Mouse (Mus musculus): ENCODE measurements around the gene Camk2d. TPM values are rescaled to one million over a fixed set of nuclear protein-coding genes. Genes with fewer than 3 reads are reported as not detected.

The Camk2d gene
- polyA plus RNA-seq, 1 experiment, result 25.3 TPM

DNA sequence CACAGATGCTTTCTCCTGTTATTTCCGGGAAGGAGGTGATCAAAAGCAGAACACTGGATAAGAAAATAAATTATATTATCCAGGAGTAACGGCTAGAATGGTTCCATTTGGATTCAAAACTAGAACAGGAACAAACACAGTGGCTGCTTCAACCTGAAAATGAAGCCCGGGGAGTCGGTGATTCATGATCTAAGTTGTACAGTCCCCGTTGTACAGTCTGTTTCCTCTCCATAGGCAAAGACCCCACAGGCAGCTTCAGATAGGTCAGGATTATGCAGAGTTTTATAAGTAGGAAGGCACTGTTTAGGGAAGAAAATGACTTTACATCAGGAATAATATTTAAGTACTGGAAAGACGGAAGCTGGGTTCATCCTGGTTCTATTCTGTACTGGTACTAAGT lies 19.2 kb downstream of the Camk2d start:
- Histone ChIP-seq H3K4me1 (ENCODE audit: control insufficient read depth, insufficient read depth, low read length) (no peaks in the 10 kb centered on the region; the same call in 1 of the 2 replicates), H3K27ac (ENCODE audit: control insufficient read depth, insufficient read depth, low read depth, low read length, poor library complexity) (no peak overlapping the region), H3K4me3 (replicated peaks; ENCODE audit: control insufficient read depth, low read depth, low read length) (no peak overlapping the region)
- 63% methylated on average over 6 of the region's 6 CpGs for WGBS
- no peak for TF ChIP-seq POLR2A (IDR thresholded peaks at IDR 0.05; ENCODE audit: borderline replicate concordance, control insufficient read depth, low read depth, low read length)
- TF ChIP-seq CTCF (IDR thresholded peaks at IDR 0.05; ENCODE audit: control insufficient read depth, insufficient read depth, low read length), result no peak

DNA sequence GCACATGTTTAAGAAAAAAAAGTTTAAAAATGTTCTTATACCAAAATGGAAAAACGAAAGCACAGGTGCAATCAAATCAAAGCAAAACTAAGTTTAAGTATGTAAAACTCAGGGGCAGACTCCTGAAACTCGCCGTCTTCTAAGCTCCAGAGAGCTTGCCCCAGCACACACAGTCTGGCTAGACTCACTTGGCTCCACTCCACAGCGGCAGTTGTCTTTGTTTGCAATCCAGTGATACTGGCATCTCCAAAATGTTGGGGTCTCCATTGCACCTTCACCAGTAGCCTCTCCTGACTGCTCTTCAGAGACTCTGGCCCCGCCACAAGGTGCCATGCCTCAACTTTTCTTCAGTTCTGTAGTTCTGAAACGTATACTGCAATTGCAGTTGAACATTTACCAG lies 24.1 kb downstream of the Camk2d start:
- WGBS, result 79% methylated on average over 6 of the region's 6 CpGs
- Histone ChIP-seq H3K4me3 (replicated peaks; ENCODE audit: control insufficient read depth, low read depth, low read length) (no peak overlapping the region), H3K4me1 (ENCODE audit: control insufficient read depth, insufficient read depth, low read length) (no peaks in the 10 kb centered on the region; the same call in 1 of the 2 replicates), H3K27ac (ENCODE audit: control insufficient read depth, insufficient read depth, low read depth, low read length, poor library complexity) (no peak overlapping the region)
- TF ChIP-seq CTCF (IDR thresholded peaks at IDR 0.05; ENCODE audit: control insufficient read depth, insufficient read depth, low read length) (no peak), POLR2A (IDR thresholded peaks at IDR 0.05; ENCODE audit: borderline replicate concordance, control insufficient read depth, low read depth, low read length) (no peak)

DNA sequence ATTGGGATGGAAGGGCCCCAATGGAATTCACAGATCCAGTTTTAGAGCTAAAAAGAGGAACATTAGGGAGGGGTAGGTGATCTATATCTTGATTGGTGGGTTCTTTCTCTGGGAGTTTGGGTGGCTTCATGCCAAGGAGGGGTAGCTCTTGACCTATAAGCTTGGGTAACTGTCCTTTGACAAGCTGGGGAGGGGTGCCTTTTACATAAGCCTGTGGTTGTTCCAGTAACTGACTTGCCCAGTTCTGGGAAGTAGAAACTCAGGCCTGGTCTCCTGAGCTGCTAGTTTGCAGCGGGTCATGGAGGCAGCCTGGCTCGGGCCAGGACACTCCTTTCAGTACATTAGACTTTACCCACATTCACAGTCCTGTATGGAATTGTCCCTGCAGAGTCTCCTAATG lies 26.4 kb downstream of the Camk2d start:
- H3K27ac ChIP-seq (ENCODE audit: control insufficient read depth, insufficient read depth, low read depth, low read length, poor library complexity), result no peak overlapping the region
- H3K4me1 ChIP-seq (ENCODE audit: control insufficient read depth, insufficient read depth, low read length), result peaks cover 2% of the 10 kb centered on the region
- TF ChIP-seq CTCF (IDR thresholded peaks at IDR 0.05; ENCODE audit: control insufficient read depth, insufficient read depth, low read length) (no peak), POLR2A (IDR thresholded peaks at IDR 0.05; ENCODE audit: borderline replicate concordance, control insufficient read depth, low read depth, low read length) (no peak)
- H3K4me3 ChIP-seq (replicated peaks; ENCODE audit: control insufficient read depth, low read depth, low read length), result no peak overlapping the region
- WGBS, result 28% methylated on average over 2 of the region's 2 CpGs

DNA sequence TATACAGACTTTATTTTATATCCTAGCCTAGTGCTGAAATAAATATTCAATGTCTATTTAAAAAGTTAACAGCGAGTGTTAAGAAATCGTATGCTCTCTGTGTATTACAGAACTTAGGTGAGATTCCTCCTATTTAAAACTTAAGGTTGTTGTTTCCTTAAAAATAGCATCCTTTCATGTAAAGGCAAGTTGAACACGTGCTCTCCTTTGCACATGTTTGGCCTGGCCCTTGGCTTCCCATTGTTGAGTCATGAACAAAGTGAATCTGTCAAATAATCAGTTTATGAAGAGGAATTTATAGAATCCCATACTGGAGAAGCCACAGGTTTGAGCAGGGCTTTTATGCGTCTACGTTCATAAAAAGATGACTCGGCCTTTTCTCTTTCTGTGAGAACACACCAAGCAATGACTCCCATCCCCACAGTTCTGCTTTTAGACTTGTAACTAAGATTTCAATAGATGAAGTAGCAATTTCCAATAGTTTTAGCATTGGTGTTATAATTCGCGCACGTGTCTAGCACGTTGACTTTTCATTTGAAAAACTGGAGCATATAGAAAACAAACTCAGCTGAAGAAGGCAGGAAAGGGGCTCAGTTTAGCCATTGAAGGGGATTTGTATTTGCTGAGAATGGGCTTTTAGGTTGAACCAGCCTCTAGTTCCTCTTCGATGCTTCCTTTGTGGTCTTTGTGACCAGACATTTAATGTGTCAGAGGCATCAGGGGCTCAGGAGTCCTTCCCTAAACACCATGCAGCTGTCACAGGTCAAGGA lies 29.1 kb downstream of the Camk2d start:
- Histone ChIP-seq H3K4me1 (ENCODE audit: control insufficient read depth, insufficient read depth, low read length) (peaks cover 2% of the 10 kb centered on the region), H3K4me3 (replicated peaks; ENCODE audit: control insufficient read depth, low read depth, low read length) (no peak overlapping the region), H3K27ac (ENCODE audit: control insufficient read depth, insufficient read depth, low read depth, low read length, poor library complexity) (no peak overlapping the region)
- TF ChIP-seq POLR2A (IDR thresholded peaks at IDR 0.05; ENCODE audit: borderline replicate concordance, control insufficient read depth, low read depth, low read length), result no peak
- no peak for TF ChIP-seq CTCF (IDR thresholded peaks at IDR 0.05; ENCODE audit: control insufficient read depth, insufficient read depth, low read length)
- WGBS, result 23% methylated on average over 11 of the region's 11 CpGs

DNA sequence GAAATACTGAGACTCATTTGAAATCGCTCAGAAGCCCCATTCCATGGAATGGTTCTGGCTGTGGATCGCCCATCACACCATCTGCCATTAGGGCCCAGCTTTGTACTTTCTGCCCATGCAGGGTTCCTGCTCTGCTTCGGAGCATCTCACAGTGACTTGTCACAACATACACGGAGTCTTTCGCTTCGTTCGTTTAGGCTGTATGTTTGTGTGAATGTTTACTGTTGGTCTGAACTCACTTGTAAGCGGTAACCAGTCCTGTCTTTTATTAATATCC lies 29.6 kb downstream of the Camk2d start:
- 51% methylated on average over 8 of the region's 8 CpGs for WGBS
- no peak for TF ChIP-seq POLR2A (IDR thresholded peaks at IDR 0.05; ENCODE audit: borderline replicate concordance, control insufficient read depth, low read depth, low read length)
- Histone ChIP-seq H3K4me3 (replicated peaks; ENCODE audit: control insufficient read depth, low read depth, low read length) (no peak overlapping the region), H3K27ac (ENCODE audit: control insufficient read depth, insufficient read depth, low read depth, low read length, poor library complexity) (no peak overlapping the region), H3K4me1 (ENCODE audit: control insufficient read depth, insufficient read depth, low read length) (peaks cover 2% of the 10 kb centered on the region)

DNA sequence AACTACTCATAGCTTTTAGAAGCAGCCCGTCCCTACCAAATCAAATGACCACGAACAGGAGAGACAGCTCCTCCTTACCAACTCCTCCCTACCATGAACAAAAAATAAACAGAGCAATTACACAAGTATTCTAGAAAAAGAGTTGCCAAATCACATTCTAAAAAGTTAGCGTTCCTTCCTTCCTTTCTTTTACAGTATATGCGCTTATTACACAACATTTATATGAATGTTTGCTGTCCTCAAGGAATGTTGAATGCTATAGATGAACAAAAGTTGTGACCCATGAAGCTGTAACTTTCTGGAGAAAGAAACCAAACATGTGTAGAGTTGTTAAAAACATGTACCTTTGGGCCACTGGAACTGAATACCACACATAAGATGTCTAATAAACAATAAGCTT lies 31.9 kb downstream of the Camk2d start:
- no peak for TF ChIP-seq POLR2A (IDR thresholded peaks at IDR 0.05; ENCODE audit: borderline replicate concordance, control insufficient read depth, low read depth, low read length)
- TF ChIP-seq CTCF (IDR thresholded peaks at IDR 0.05; ENCODE audit: control insufficient read depth, insufficient read depth, low read length), result no peak
- Histone ChIP-seq H3K4me3 (replicated peaks; ENCODE audit: control insufficient read depth, low read depth, low read length) (no peak overlapping the region), H3K27ac (ENCODE audit: control insufficient read depth, insufficient read depth, low read depth, low read length, poor library complexity) (no peak overlapping the region), H3K4me1 (ENCODE audit: control insufficient read depth, insufficient read depth, low read length) (peaks cover 2% of the 10 kb centered on the region)
- 45% methylated on average over 4 of the region's 4 CpGs for WGBS

DNA sequence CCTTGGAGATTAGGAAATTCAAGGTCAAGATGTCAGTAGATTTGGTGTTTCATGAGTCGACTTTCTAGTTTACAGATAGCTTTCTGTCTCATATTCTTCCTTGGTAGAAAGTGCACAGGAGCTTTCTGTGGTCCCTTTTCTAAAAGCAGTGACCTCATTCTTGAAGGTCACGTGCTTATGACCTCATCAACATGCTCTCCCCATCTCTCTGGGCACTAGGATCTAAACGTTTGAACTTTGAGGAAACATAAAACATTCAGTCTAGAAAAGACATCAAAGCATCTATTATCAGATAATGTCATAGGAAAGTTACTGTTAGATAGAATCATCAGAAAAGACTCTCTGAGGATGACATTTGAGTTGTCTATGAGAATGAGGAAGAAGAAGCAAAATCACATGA lies 32.3 kb downstream of the Camk2d start:
- Histone ChIP-seq H3K27ac (ENCODE audit: control insufficient read depth, insufficient read depth, low read depth, low read length, poor library complexity) (no peak overlapping the region), H3K4me1 (ENCODE audit: control insufficient read depth, insufficient read depth, low read length) (peaks cover 2% of the 10 kb centered on the region), H3K4me3 (replicated peaks; ENCODE audit: control insufficient read depth, low read depth, low read length) (no peak overlapping the region)
- TF ChIP-seq CTCF (IDR thresholded peaks at IDR 0.05; ENCODE audit: control insufficient read depth, insufficient read depth, low read length), result no peak
- no peak for TF ChIP-seq POLR2A (IDR thresholded peaks at IDR 0.05; ENCODE audit: borderline replicate concordance, control insufficient read depth, low read depth, low read length)
- 38% methylated on average over 3 of the region's 3 CpGs for WGBS

DNA sequence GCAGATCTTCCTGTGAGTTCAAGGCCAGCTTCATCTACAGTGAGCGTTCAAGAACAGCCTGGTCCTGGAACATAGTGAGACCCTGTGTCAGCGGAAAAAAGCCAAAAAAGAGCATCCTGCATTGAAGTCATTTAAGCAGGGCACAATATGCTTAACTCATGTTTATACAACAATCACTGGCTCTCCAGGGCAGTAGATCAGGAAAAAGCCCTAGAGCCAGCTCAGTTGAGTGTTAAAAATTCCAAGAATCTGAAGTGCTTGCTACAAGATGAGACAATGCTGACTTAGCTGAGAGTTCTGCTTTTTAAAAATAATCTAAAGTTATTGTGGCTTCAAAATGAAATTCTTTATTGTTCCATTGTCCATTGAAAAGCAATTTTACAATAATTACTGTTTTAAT lies 32.9 kb downstream of the Camk2d start:
- TF ChIP-seq CTCF (IDR thresholded peaks at IDR 0.05; ENCODE audit: control insufficient read depth, insufficient read depth, low read length), result no peak
- no peak for TF ChIP-seq POLR2A (IDR thresholded peaks at IDR 0.05; ENCODE audit: borderline replicate concordance, control insufficient read depth, low read depth, low read length)
- Histone ChIP-seq H3K4me1 (ENCODE audit: control insufficient read depth, insufficient read depth, low read length) (peaks cover 2% of the 10 kb centered on the region), H3K27ac (ENCODE audit: control insufficient read depth, insufficient read depth, low read depth, low read length, poor library complexity) (no peak overlapping the region), H3K4me3 (replicated peaks; ENCODE audit: control insufficient read depth, low read depth, low read length) (no peak overlapping the region)
- 87% methylated on average over 2 of the region's 2 CpGs for WGBS
